Mouse (Mus musculus): ENCODE results near the gene Egfl7. TPM values are rescaled to one million over a fixed set of nuclear protein-coding genes. Genes with fewer than 3 reads are reported as not detected.
A peak's percentile ranks its signal among the peaks of the same experiment; 100 is the strongest.

The Egfl7 gene
- polyA plus RNA-seq, 1 experiment from 2014 or later = 53.0 TPM

DNA sequence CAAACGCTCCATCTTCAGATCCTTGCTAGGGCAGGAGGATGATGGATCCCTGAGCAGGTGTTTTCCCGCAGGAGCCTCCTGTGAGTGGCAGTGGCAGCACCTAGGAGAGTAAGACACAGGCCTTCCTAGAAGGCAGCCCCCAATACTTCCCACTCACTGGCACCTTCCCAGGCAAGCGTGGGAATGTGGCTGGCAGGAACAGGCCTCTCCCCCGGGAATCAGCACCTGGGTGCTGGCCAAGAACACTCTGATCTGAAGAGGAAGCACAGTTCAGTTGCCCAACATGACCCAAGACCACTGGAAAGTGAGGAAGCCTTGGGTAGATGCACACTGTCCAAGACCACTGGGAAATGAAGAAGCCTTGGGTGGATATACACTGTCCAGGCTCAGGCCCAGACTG lies 24.7 kb upstream of the Egfl7 start:
- no peak overlapping the region for H3K4me3 ChIP-seq (ENCODE audit: low read depth, low read length)
- H3K4me1 ChIP-seq (ENCODE audit: insufficient read depth) = peaks cover 58% of the 10 kb centered on the region
- no peaks in the 10 kb centered on the region for H3K36me3 ChIP-seq (replicated peaks; ENCODE audit: insufficient read depth, low read length)
- H3K9ac ChIP-seq (replicated peaks) = no peak overlapping the region
- ATAC-seq = no peak
- H3K27me3 ChIP-seq (ENCODE audit: insufficient read depth, low read length) = no peaks in the 10 kb centered on the region
- H3K27ac ChIP-seq (ENCODE audit: low read depth) = no peak overlapping the region
- H3K9me3 ChIP-seq (ENCODE audit: low read length) = no peaks in the 10 kb centered on the region
- no peak overlapping the region for H3K4me2 ChIP-seq (ENCODE audit: low read depth, low read length)
- DNase-seq = peak; percentile 49
- TF ChIP-seq EP300 (IDR thresholded peaks at IDR 0.05; ENCODE audit: low read depth) (no peak), CTCF (IDR thresholded peaks at IDR 0.05; ENCODE audit: low read depth) (no peak)
- WGBS (ENCODE audit: insufficient replicate concordance) = 53% methylated on average over 4 of the region's 4 CpGs

DNA sequence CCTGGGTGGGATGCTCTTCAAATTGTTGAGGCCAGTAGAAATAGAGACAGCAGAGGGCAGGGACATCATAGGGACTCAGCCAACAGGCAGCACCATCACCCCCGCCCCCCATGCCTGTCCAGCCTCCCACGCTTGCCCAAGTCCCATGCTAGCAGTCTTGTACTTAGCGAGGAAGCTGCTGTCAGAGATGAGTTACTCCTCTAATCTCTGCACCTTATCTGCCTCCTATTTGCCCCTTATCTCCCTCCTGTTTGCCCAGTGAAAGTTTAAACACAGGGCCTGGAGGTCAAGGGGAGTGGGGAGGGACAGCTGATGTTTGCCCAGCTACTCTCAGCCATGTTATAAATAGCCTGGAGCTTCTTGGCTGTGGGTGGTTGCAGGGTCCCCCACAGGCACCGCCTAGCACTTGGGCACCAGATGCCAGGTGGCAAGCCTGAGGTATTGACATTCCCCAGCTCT lies 23.2 kb upstream of the Egfl7 start:
- Histone ChIP-seq H3K27ac (ENCODE audit: low read depth) (no peak overlapping the region), H3K4me1 (ENCODE audit: insufficient read depth) (peaks cover 52% of the 10 kb centered on the region), H3K36me3 (replicated peaks; ENCODE audit: insufficient read depth, low read length) (no peaks in the 10 kb centered on the region), H3K9me3 (ENCODE audit: low read length) (no peaks in the 10 kb centered on the region), H3K4me3 (ENCODE audit: low read depth, low read length) (no peak overlapping the region), H3K27me3 (ENCODE audit: insufficient read depth, low read length) (no peaks in the 10 kb centered on the region), H3K4me2 (ENCODE audit: low read depth, low read length) (no peak overlapping the region), H3K9ac (replicated peaks) (no peak overlapping the region)
- DNase-seq (no peak), ATAC-seq (no peak)
- no peak for TF ChIP-seq CTCF (IDR thresholded peaks at IDR 0.05; ENCODE audit: low read depth)
- no peak for TF ChIP-seq EP300 (IDR thresholded peaks at IDR 0.05; ENCODE audit: low read depth)
- 42% methylated on average over 4 of the region's 4 CpGs for WGBS (ENCODE audit: insufficient replicate concordance)

DNA sequence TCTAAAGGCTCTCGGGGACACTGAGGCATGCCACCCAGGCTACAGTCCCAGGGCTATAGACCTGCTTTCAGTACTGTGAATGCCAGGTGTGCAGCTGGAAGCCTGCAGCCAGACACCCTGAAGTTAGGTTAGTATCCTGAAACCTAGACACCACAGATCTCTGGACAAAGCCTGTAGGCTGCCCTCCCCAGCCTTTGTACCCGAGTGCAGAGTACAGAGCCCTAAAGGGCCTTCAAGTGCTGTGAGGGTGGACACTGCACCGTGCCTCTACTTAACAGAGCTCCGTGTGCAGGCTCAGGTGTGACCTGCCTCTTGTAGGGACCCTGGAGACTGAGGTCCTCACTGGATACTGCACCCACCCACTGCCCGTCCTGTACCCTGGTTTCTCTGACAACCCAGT lies 19.3 kb upstream of the Egfl7 start:
- Histone ChIP-seq H3K4me1 (ENCODE audit: insufficient read depth) (peaks cover 21% of the 10 kb centered on the region), H3K36me3 (replicated peaks; ENCODE audit: insufficient read depth, low read length) (no peaks in the 10 kb centered on the region), H3K9me3 (ENCODE audit: low read length) (no peaks in the 10 kb centered on the region), H3K4me3 (ENCODE audit: low read depth, low read length) (no peak overlapping the region), H3K27ac (ENCODE audit: low read depth) (no peak overlapping the region), H3K4me2 (ENCODE audit: low read depth, low read length) (no peak overlapping the region), H3K27me3 (ENCODE audit: insufficient read depth, low read length) (no peaks in the 10 kb centered on the region), H3K9ac (replicated peaks) (no peak overlapping the region)
- 60% methylated on average over 5 of the region's 5 CpGs for WGBS (ENCODE audit: insufficient replicate concordance)
- TF ChIP-seq CTCF (IDR thresholded peaks at IDR 0.05; ENCODE audit: low read depth) (no peak), EP300 (IDR thresholded peaks at IDR 0.05; ENCODE audit: low read depth) (no peak)
- ATAC-seq (no peak), DNase-seq (no peak)

- DNase-seq (no peak), ATAC-seq (peak; percentile 66)
- Histone ChIP-seq H3K9ac (replicated peaks) (no peak overlapping the region; the same call in 1 of the 2 replicates), H3K36me3 (replicated peaks; ENCODE audit: insufficient read depth, low read length) (no peaks in the 10 kb centered on the region), H3K4me1 (ENCODE audit: insufficient read depth) (peaks cover 13% of the 10 kb centered on the region), H3K4me2 (ENCODE audit: low read depth, low read length) (no peak overlapping the region), H3K4me3 (ENCODE audit: low read depth, low read length) (no peak overlapping the region), H3K9me3 (ENCODE audit: low read length) (no peaks in the 10 kb centered on the region), H3K27ac (ENCODE audit: low read depth) (no peak overlapping the region), H3K27me3 (ENCODE audit: insufficient read depth, low read length) (no peaks in the 10 kb centered on the region)
- WGBS (ENCODE audit: insufficient replicate concordance) = 27% methylated on average over 6 of the region's 6 CpGs
- TF ChIP-seq CTCF (IDR thresholded peaks at IDR 0.05; ENCODE audit: low read depth) = peak; percentile 99
- no peak for TF ChIP-seq EP300 (IDR thresholded peaks at IDR 0.05; ENCODE audit: low read depth)
Observed at GRCm38 (mm10) chr2:26561351-26562016, 18.3 kb upstream of the Egfl7 start.

GRCm38 (mm10) chr2:26566221-26566620 lies 13.6 kb upstream of the Egfl7 start:
- H3K4me2 ChIP-seq (ENCODE audit: low read depth, low read length) = no peak overlapping the region
- no peaks in the 10 kb centered on the region for H3K9me3 ChIP-seq (ENCODE audit: low read length)
- H3K36me3 ChIP-seq (replicated peaks; ENCODE audit: insufficient read depth, low read length) = no peaks in the 10 kb centered on the region
- no peaks in the 10 kb centered on the region for H3K27me3 ChIP-seq (ENCODE audit: insufficient read depth, low read length)
- DNase-seq (peak; percentile 75), ATAC-seq (peak; percentile 67; the same call in 1 of the 2 replicates)
- TF ChIP-seq EP300 (IDR thresholded peaks at IDR 0.05; ENCODE audit: low read depth) (no peak), CTCF (IDR thresholded peaks at IDR 0.05; ENCODE audit: low read depth) (peak; percentile 88)
- no peak overlapping the region for H3K9ac ChIP-seq (replicated peaks)
- H3K4me3 ChIP-seq (ENCODE audit: low read depth, low read length) = no peak overlapping the region
- H3K4me1 ChIP-seq (ENCODE audit: insufficient read depth) = peaks cover 12% of the 10 kb centered on the region; the same call in 1 of the 2 replicates
- WGBS (ENCODE audit: insufficient replicate concordance) = 11% methylated on average over 4 of the region's 4 CpGs
- no peak overlapping the region for H3K27ac ChIP-seq (ENCODE audit: low read depth)

GRCm38 (mm10) chr2:26570034-26570433 lies 9.8 kb upstream of the Egfl7 start:
- Histone ChIP-seq H3K4me3 (ENCODE audit: low read depth, low read length) (no peak overlapping the region), H3K27ac (ENCODE audit: low read depth) (peak overlapping the region; percentile 45; the same call in 1 of the 2 replicates), H3K9ac (replicated peaks) (no peak overlapping the region), H3K4me2 (ENCODE audit: low read depth, low read length) (no peak overlapping the region), H3K36me3 (replicated peaks; ENCODE audit: insufficient read depth, low read length) (no peaks in the 10 kb centered on the region), H3K27me3 (ENCODE audit: insufficient read depth, low read length) (no peaks in the 10 kb centered on the region), H3K9me3 (ENCODE audit: low read length) (no peaks in the 10 kb centered on the region), H3K4me1 (ENCODE audit: insufficient read depth) (peaks cover 22% of the 10 kb centered on the region; the same call in 1 of the 2 replicates)
- WGBS (ENCODE audit: insufficient replicate concordance) = 17% methylated on average over 3 of the region's 3 CpGs
- peak; percentile 72 for DNase-seq
- TF ChIP-seq CTCF (IDR thresholded peaks at IDR 0.05; ENCODE audit: low read depth) = peak; percentile 82
- TF ChIP-seq EP300 (IDR thresholded peaks at IDR 0.05; ENCODE audit: low read depth) = no peak
- peak; percentile 13; the same call in 1 of the 2 replicates for ATAC-seq
